Mouse (Mus musculus) embryonic facial prominence, embryonic 15.5 days (tissue): ENCODE data around the gene Cngb1. TPM values are rescaled to one million over a fixed set of nuclear protein-coding genes. Genes with fewer than 3 reads are reported as not detected.

Source experiments
- ATAC-seq: fragments of 200-750 bp; cut with Nextera tagmentation; 2 replicates; pipeline ENCODE4 v1.8.0; 2017; ENCODE audit warnings: low read depth, moderate TSS enrichment; ENCODE audit not compliant: insufficient number of reproducible peaks, low FRiP score, low TSS enrichment
- H3K27ac ChIP-seq: fragments of 300-500 bp; sonication (generic); replicated peaks from 2 replicates; pipeline ENCODE4 v1.5.1; 2015; ENCODE audit warnings: mild to moderate bottlenecking, inconsistent platforms
- H3K27me3 ChIP-seq: fragments of 300-500 bp; sonication (generic); 2 replicates; pipeline ENCODE4 v1.6.1; 2015; ENCODE audit warnings: inconsistent platforms
- H3K36me3 ChIP-seq: fragments of 300-500 bp; sonication (generic); 2 replicates; pipeline ENCODE4 v1.6.1; 2015; ENCODE audit warnings: mild to moderate bottlenecking, inconsistent platforms
- H3K4me1 ChIP-seq: fragments of 300-500 bp; sonication (generic); 2 replicates; pipeline ENCODE4 v1.6.1; 2015; ENCODE audit warnings: inconsistent platforms
- H3K4me2 ChIP-seq: fragments of 300-500 bp; sonication (generic); replicated peaks from 2 replicates; pipeline ENCODE4 v1.6.1; 2015; ENCODE audit warnings: mild to moderate bottlenecking, inconsistent platforms
- H3K4me3 ChIP-seq: fragments of 300-500 bp; sonication (generic); replicated peaks from 2 replicates; pipeline ENCODE4 v1.5.1; 2015; ENCODE audit warnings: mild to moderate bottlenecking, inconsistent platforms
- H3K9ac ChIP-seq: fragments of 300-500 bp; sonication (generic); 2 replicates; pipeline ENCODE4 v1.6.1; 2015; ENCODE audit warnings: inconsistent platforms
- H3K9me3 ChIP-seq: fragments of 300-500 bp; sonication (generic); replicated peaks from 2 replicates; pipeline ENCODE4 v1.6.1; 2016; ENCODE audit warnings: inconsistent platforms
- WGBS: fragments of 180-500 bp; shearing (Covaris S2); methylation state at CpG from one replicate; pipeline ENCODE4 v1.1.7; 2015; 5-methylcytosine and 5-hydroxymethylcytosine counted together
- polyA plus RNA-seq: library from polyadenylated mRNA; unstranded; fragments of >200 nt; fragmentation: Nextera tagmentation; extraction: Ambion mirVana; gene quantifications from 2 replicates; pipeline ENCODE4 v1.2.1, GENCODE M21; 2015

Cngb1 gene
- 0.80 and 0.94 TPM in 2 replicates for polyA plus RNA-seq

GRCm38 (mm10) chr8:95306431-95306830, at the start of gene Cngb1:
Gene Cngb1 (minus strand): TSS chr8:95306585.
- Histone ChIP-seq H3K4me2 (no peak within 1 kb of the TSS), H3K4me1 (no peaks in the 10 kb centered on the region), H3K9me3 (no peaks in the 10 kb centered on the region), H3K27ac (no peak within 1 kb of the TSS), H3K27me3 (no peaks in the 10 kb centered on the region), H3K9ac (no peak within 1 kb of the TSS), H3K36me3 (no peaks in the 10 kb centered on the region), H3K4me3 (no peak within 1 kb of the TSS)
- WGBS = 40% methylated on average over 6 of the region's 6 CpGs
- no peak for ATAC-seq

DNA sequence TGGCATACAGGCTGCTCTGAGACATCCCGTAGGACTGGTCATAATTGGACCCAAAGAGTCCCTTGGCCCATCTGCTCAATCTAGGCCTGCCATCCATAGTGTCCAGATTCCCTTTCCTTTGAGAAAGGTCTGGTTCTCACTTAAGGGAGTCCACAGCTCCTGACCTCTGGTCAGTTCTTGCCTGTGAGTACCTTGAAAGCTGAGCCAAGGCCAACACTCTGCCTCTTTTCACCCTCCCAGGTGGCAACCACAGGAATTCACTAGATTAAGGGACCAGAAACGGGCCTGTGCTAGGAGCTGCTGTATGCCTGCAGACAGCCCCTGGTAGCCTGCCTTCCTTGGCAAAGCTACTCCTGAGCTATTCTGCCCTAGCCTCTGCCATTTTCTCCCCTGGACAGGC, 48.2 kb upstream of the Cngb1 start:
- H3K4me1 ChIP-seq = peaks cover 42% of the 10 kb centered on the region
- H3K36me3 ChIP-seq = no peaks in the 10 kb centered on the region
- H3K4me3 ChIP-seq = no peak overlapping the region
- no peak overlapping the region for H3K27ac ChIP-seq
- no peak overlapping the region for H3K9ac ChIP-seq
- peaks cover 28% of the 10 kb centered on the region for H3K27me3 ChIP-seq
- H3K4me2 ChIP-seq = no peak overlapping the region
- 82% methylated on average over 2 of the region's 2 CpGs for WGBS
- no peak for ATAC-seq
- no peaks in the 10 kb centered on the region for H3K9me3 ChIP-seq

DNA sequence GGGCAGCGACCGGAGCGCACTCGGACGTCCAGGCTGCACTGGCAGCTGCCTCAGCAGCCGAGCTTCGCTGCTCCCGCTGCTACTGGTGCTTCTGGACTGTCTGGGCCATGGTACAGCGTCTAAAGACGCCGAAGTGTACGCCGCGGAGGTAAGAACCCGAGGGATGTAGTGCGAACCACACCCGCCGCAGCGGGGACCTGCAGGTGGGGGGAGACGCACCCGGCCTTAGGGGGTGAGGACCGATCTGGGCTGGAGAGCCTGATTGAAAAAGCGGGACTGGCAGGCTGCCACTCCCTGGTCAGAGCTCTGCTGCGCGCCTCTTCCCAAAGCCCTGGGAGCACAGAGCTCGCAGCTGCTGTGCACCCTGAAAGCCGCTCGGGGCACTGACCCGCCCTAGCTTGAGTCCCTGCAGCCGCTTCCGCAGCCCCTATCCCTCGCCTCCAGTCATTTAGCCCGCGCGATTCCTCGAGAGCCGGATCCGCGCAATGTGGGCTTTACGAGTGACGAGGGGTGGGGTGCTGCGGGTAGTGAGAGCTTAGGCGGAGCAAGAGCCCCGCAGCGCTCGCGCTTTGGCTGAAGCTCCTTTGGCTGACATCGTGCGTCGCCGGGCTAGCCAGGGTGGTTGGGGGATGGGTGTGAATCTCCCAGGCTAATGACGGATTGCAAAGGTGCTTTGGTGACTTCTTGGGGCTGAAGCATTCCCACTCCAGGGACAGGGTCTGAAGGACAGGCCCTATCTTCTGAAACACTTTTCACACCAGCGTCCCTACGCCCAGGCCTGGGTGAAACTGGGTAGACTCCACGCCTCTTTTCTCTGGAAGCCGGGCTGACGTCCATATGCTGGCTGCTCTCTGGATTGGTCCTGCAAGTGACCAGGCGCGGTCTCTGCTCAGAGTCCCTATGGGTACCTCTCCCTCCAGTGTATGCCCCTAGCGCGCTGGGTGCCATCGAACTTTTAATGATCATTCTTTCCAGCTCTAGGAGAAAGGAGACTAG, 46.8 kb upstream of the Cngb1 start:
- peaks cover 42% of the 10 kb centered on the region for H3K4me1 ChIP-seq
- no peaks in the 10 kb centered on the region for H3K36me3 ChIP-seq
- H3K27ac ChIP-seq = peak overlapping the region; percentile 55
- H3K9ac ChIP-seq = peak overlapping the region; percentile 59
- 4% methylated on average over 62 of the region's 62 CpGs for WGBS
- no peaks in the 10 kb centered on the region for H3K9me3 ChIP-seq
- peak; percentile 32; the same call in 1 of the 2 replicates for ATAC-seq
- H3K4me3 ChIP-seq = peak overlapping the region; percentile 72
- H3K27me3 ChIP-seq = peaks cover 28% of the 10 kb centered on the region
- peak overlapping the region; percentile 99 for H3K4me2 ChIP-seq

GRCm38 (mm10) chr8:95352151-95352870, 45.9 kb upstream of the Cngb1 start, which contains the start of gene Mmp15:
Gene Mmp15 (plus strand): TSS chr8:95352268.
- peaks cover 41% of the 10 kb centered on the region for H3K4me1 ChIP-seq
- peak; percentile 36; the same call in 1 of the 2 replicates for ATAC-seq
- H3K4me3 ChIP-seq = peak within 1 kb of the TSS; percentile 72
- no peaks in the 10 kb centered on the region for H3K9me3 ChIP-seq
- under 1% methylated on average over 80 of the region's 80 CpGs for WGBS
- H3K27me3 ChIP-seq = peaks cover 28% of the 10 kb centered on the region
- no peaks in the 10 kb centered on the region for H3K36me3 ChIP-seq
- H3K27ac ChIP-seq = peak within 1 kb of the TSS; percentile 55
- peak within 1 kb of the TSS; percentile 99 for H3K4me2 ChIP-seq
- H3K9ac ChIP-seq = peak within 1 kb of the TSS; percentile 59

GRCm38 (mm10) chr8:95351461-95351860, 45.1 kb upstream of the Cngb1 start:
- Histone ChIP-seq H3K9me3 (no peaks in the 10 kb centered on the region), H3K27ac (no peak overlapping the region), H3K9ac (no peak overlapping the region), H3K4me1 (peaks cover 46% of the 10 kb centered on the region), H3K36me3 (0 out of 2 replicates have a peak, but pooled peaks cover 4% of the 10 kb centered on the region), H3K4me2 (peak overlapping the region; percentile 99), H3K4me3 (peak overlapping the region; percentile 72), H3K27me3 (peaks cover 28% of the 10 kb centered on the region)
- WGBS = 3% methylated on average over 15 of the region's 15 CpGs
- ATAC-seq = no peak

DNA sequence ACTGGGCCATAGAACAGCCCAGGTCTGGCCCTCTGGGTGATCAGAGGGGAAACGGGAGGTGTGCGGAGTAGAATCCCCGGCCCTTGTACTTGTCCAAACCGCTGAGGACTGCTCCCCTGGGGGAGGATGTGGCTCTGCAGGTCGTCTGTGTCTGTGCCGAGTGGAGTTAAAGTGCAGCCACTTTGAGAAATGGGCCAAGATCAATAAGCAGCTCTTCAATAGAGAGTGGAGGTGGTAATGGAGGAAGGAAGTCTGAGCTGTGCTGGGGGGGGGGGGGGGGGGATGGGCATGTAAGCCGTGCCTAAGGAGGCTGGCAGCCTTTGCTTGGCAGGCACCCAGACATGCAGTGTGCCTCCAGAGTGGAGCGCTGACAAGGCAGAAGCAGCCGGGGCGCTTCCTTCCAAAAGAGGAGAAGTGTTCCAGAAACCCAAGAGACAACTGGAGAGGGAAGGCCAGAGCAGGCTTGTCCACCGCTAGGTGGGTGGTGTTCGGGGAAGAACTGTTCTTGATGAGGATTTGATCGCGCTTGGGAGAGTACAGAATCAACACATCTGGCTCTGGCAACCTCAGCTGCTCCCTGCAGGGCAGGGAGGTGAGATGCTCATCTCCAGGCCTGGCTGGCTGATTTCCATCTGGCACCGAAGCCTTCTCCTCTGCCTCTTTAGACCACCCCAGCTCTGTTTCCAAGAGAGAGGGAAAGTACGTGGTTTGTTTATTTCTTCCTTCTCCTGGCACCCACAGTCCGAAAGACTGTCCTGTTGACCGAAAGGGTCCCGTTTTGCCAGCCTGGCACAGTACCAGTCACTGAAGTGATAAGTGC, 42.6 kb upstream of the Cngb1 start:
- ATAC-seq = no peak
- H3K27me3 ChIP-seq = peaks cover 25% of the 10 kb centered on the region
- 36% methylated on average over 19 of the region's 19 CpGs for WGBS
- H3K36me3 ChIP-seq = peaks cover 25% of the 10 kb centered on the region
- H3K27ac ChIP-seq = 0 out of 2 replicates have a peak overlapping the region, but pooled peaks have one; percentile 14
- peak overlapping the region; percentile 10; the same call in 1 of the 2 replicates for H3K4me2 ChIP-seq
- no peaks in the 10 kb centered on the region for H3K9me3 ChIP-seq
- no peak overlapping the region for H3K4me3 ChIP-seq
- peaks cover 46% of the 10 kb centered on the region for H3K4me1 ChIP-seq
- H3K9ac ChIP-seq = no peak overlapping the region

DNA sequence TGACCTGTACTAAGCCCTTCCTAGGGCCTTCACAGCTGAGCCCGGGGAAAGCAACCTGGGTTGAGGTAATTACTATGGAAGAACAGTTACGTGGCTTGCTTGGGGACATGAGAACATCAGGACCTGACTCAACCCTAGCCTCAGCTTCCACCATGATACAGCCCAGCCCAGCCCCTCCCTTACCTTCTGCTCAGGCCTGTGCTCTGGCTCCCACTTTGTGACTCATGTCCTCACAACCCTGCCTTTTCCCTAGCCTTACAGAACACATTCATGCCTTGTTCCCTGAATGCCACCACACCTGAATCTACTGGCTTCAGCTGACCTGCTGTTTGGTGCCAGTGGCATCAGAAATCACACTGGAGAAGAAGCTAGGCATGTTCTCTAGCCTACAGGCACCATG, 42.0 kb upstream of the Cngb1 start:
- H3K4me1 ChIP-seq = peaks cover 41% of the 10 kb centered on the region
- no peak for ATAC-seq
- no peak overlapping the region for H3K4me3 ChIP-seq
- H3K4me2 ChIP-seq = no peak overlapping the region
- H3K27me3 ChIP-seq = peaks cover 19% of the 10 kb centered on the region
- no peak overlapping the region for H3K27ac ChIP-seq
- H3K9ac ChIP-seq = no peak overlapping the region
- WGBS = 72% methylated on average over 2 of the region's 2 CpGs
- H3K9me3 ChIP-seq = no peaks in the 10 kb centered on the region
- peaks cover 31% of the 10 kb centered on the region for H3K36me3 ChIP-seq

DNA sequence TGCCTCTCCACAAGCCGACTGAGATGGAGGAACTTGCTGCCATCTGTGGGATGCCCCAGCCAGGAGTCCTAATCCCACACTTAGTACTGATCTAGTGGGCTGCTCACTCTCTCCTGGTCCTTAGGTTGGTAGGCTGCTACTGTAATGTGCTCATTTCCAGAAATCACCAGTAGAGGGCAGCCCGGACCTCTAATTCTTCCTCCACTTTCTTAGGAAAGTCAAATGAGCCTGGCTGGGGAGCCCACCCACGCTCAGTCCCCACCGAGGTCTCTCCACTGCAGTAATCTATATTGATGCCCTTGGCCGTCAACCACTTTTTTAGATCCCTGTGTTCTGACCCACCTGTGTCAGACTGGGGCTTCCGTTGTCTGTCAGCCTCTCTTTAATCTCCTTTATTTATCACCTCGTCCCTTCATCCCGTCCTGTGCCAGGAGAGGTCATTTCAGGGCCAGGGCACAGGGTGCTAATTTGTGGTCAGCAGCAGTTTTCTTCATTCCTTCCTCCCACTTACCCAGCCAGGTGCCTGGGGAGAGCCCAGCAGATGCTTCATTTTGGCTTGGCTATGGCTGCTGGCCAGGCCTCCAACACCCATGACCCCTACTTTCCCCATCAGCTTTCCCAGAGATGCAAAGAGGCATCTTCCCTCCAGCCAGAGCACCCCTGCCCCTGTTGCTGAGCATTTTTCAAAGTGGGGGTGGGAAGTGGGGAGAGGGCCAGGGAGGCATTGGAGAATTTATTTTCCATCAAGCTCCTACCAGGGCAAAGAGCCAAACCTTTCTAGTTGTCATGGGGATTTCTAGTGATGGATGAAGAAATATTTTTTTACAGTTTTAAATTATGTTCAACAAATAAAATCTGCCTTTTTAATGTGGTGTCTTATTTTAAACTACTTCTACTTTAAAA, 40.5 kb upstream of the Cngb1 start:
- H3K4me1 ChIP-seq = peaks cover 28% of the 10 kb centered on the region

DNA sequence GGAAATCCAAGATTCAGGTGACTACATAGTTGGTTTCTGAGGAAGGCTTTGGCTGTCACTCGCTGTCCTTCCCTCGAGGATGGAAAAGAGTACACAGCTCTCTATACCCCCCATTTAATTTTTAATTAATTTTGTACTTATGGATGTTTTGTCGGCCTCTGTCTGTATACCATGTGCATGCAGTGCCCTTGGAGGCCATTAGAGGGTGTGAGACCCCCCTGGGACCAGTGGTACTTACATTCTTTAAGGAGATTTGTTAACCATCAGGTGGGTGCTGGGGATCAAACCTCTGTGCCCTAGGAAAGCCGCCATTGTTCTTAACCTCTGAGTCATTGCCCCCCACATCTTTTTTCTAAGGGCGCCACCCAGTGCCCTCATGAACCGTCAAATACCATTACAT, 38.3 kb upstream of the Cngb1 start:
- Histone ChIP-seq H3K4me1 (peaks cover 17% of the 10 kb centered on the region), H3K27me3 (no peaks in the 10 kb centered on the region), H3K36me3 (peaks cover 59% of the 10 kb centered on the region), H3K4me2 (no peak overlapping the region), H3K9me3 (no peaks in the 10 kb centered on the region), H3K27ac (no peak overlapping the region), H3K9ac (no peak overlapping the region), H3K4me3 (no peak overlapping the region)
- ATAC-seq = no peak
- 66% methylated on average over 6 of the region's 6 CpGs for WGBS

More for the DNA sequence above, 40.5 kb upstream of the Cngb1 start:
- H3K4me3 ChIP-seq = no peak overlapping the region
- no peak overlapping the region for H3K4me2 ChIP-seq
- no peak overlapping the region for H3K9ac ChIP-seq
- peaks cover 10% of the 10 kb centered on the region for H3K27me3 ChIP-seq
- H3K9me3 ChIP-seq = no peaks in the 10 kb centered on the region
- 0 out of 2 replicates have a peak, but pooled peaks have one; percentile 12 for ATAC-seq
- H3K27ac ChIP-seq = 0 out of 2 replicates have a peak overlapping the region, but pooled peaks have one; percentile 30
- H3K36me3 ChIP-seq = peaks cover 39% of the 10 kb centered on the region
- 36% methylated on average over 8 of the region's 8 CpGs for WGBS

DNA sequence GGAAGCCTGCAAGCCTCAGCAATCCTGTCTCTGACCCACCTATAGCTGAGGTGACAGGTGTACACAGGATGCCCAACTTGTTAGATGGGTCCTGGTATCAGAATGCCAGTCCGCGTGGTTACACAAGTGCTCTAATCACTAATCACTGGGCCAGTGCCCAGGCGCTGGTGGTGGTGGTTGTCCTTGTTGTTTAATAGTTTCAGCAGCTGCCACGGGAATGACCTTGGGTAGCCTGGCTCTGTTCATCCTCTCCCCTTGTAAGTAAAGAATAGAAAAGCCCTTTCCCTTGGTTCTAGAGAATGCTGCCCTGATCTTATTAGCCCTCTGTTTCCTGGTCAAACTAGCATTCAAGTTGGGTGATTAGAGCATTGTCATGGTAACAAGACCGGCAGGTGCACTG, 35.3 kb upstream of the Cngb1 start:
- WGBS = 72% methylated on average over 5 of the region's 5 CpGs
- Histone ChIP-seq H3K4me2 (no peak overlapping the region), H3K27ac (no peak overlapping the region), H3K9me3 (no peaks in the 10 kb centered on the region), H3K4me1 (no peaks in the 10 kb centered on the region), H3K36me3 (peaks cover 77% of the 10 kb centered on the region), H3K27me3 (no peaks in the 10 kb centered on the region), H3K4me3 (no peak overlapping the region), H3K9ac (no peak overlapping the region)
- ATAC-seq = no peak
